Mouse (Mus musculus) ES-Bruce4 (cell line): ENCODE results near the gene Cxcr1. TPM values are rescaled to one million over a fixed set of nuclear protein-coding genes. Genes with fewer than 3 reads are reported as not detected.

Source experiments
- H3K27ac ChIP-seq: 2 replicates; pipeline ENCODE4 v1.5.1; 2012; ENCODE audit warnings: low read length, inconsistent platforms; ENCODE audit not compliant: insufficient read depth
- H3K27me3 ChIP-seq: 2 replicates; pipeline ENCODE4 v1.6.1; 2012; ENCODE audit warnings: mild to moderate bottlenecking, low read length, inconsistent platforms; ENCODE audit not compliant: control insufficient read depth, poor library complexity, insufficient read depth, severe bottlenecking
- H3K36me3 ChIP-seq: 2 replicates; pipeline ENCODE4 v1.6.1; 2012; ENCODE audit warnings: inconsistent platforms, mild to moderate bottlenecking, low read length, moderate library complexity; ENCODE audit not compliant: control insufficient read depth, poor library complexity, insufficient read depth, severe bottlenecking
- H3K4me1 ChIP-seq: one replicate; pipeline ENCODE4 v1.8.1; 2011; ENCODE audit warnings: low read length; ENCODE audit not compliant: control insufficient read depth, insufficient read depth
- H3K4me3 ChIP-seq: 2 replicates; pipeline ENCODE4 v1.5.1; 2011; ENCODE audit warnings: low read depth, mild to moderate bottlenecking, low read length
- H3K9ac ChIP-seq: 2 replicates; pipeline ENCODE4 v1.6.1; 2012; ENCODE audit warnings: low read depth, mild to moderate bottlenecking, inconsistent platforms; ENCODE audit not compliant: poor library complexity, severe bottlenecking
- H3K9me3 ChIP-seq: replicated peaks from 2 replicates; pipeline ENCODE4 v1.6.1; 2012; ENCODE audit warnings: mild to moderate bottlenecking, low read length, inconsistent platforms; ENCODE audit not compliant: control insufficient read depth, poor library complexity, insufficient read depth, severe bottlenecking
- CTCF ChIP-seq: IDR thresholded peaks from one replicate; pipeline ENCODE4 v1.8.1; 2011; ENCODE audit warnings: low read depth, low read length
- EP300 ChIP-seq: IDR thresholded peaks from 2 replicates; pipeline ENCODE4 v1.6.1; 2011; ENCODE audit warnings: low read depth, low read length; ENCODE audit not compliant: insufficient read depth
- POLR2A ChIP-seq: IDR thresholded peaks from one replicate; pipeline ENCODE4 v1.8.1; 2011; ENCODE audit warnings: low read length; ENCODE audit not compliant: insufficient read depth
- polyA plus RNA-seq: library from polyadenylated mRNA; stranded (reverse); fragments of >200 nt; gene quantifications from 2 replicates; pipeline ENCODE4 v1.2.4, GENCODE M21; 2011; ENCODE audit warnings: low read depth; ENCODE audit not compliant: missing spikeins, insufficient read depth, insufficient read length

Cxcr1 gene
- polyA plus RNA-seq, 1 experiment, result not detected

DNA sequence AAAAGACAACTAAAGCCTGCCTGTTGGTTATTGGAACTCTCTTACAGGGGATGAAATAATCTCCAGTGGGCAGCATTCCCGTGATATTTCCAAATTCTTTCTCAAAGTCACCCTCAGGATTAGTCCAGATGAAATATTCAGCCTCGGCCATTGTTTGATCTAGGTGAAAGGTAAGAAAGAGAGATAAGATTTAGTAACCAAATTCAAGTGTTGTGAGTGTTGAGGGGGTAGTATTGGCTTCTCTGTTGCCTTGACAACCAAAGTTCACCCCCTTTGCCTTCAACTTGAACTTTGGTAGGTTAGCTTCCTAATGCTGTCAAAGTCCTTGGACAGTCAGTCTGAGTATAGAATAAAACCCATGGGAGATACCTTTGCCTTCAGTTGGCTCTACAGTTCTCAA is 1.7 kb downstream of the Cxcr1 start:
- no peak overlapping the region for H3K9ac ChIP-seq
- H3K4me3 ChIP-seq, result no peak overlapping the region
- no peak overlapping the region for H3K27ac ChIP-seq
- no peaks in the 10 kb centered on the region for H3K4me1 ChIP-seq
- no peak for TF ChIP-seq POLR2A
- no peak for TF ChIP-seq CTCF
- no peak for TF ChIP-seq EP300
- H3K9me3 ChIP-seq, result no peaks in the 10 kb centered on the region
- H3K36me3 ChIP-seq, result no peaks in the 10 kb centered on the region
- H3K27me3 ChIP-seq, result no peaks in the 10 kb centered on the region

DNA sequence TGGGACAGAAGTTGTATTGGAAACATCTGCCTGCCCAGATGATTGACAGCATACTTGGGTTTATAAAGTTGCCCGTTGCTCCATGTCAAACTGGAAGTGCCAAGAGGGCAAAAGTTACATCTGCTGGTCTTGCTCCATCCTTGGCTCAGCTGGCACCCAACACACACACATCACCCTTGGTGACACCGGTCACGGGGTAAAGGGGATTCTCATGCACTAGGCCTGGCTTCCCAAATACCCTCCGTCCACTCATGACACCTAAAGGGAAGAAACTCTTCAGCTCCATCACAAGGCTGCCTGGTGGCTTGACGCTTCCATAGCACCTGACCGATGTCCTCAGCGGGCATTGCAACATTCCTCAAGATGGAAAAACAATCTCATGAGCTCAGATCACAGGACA is 4.0 kb downstream of the Cxcr1 start:
- Histone ChIP-seq H3K9ac (no peak overlapping the region), H3K27me3 (no peaks in the 10 kb centered on the region), H3K4me1 (no peaks in the 10 kb centered on the region), H3K4me3 (no peak overlapping the region), H3K36me3 (no peaks in the 10 kb centered on the region), H3K9me3 (no peaks in the 10 kb centered on the region), H3K27ac (no peak overlapping the region)
- TF ChIP-seq EP300 (no peak), POLR2A (no peak), CTCF (no peak)

DNA sequence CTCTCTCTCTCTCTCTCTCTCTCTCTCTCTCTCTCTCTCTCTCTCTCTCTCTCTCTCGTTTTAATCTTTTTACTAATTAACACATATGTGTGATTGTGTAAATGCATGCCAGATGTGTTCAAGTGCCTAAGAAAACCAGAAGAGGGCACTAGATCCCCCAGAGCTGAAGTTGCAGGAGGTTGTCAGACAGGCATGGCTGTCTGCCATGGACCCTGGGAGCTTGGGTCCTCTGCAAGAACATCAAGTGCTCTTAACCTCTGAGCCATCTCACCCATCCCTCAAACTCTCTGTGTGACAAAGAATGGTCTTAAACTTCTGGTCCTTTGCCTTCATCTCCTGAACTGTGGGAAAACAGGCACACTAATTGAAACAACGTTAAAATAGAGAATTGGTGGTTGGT is 11.4 kb downstream of the Cxcr1 start:
- peak; percentile 34 for TF ChIP-seq CTCF
- no peak for TF ChIP-seq POLR2A
- Histone ChIP-seq H3K27me3 (no peaks in the 10 kb centered on the region), H3K27ac (no peak overlapping the region), H3K36me3 (no peaks in the 10 kb centered on the region), H3K9ac (no peak overlapping the region), H3K9me3 (no peaks in the 10 kb centered on the region), H3K4me3 (no peak overlapping the region), H3K4me1 (no peaks in the 10 kb centered on the region)

DNA sequence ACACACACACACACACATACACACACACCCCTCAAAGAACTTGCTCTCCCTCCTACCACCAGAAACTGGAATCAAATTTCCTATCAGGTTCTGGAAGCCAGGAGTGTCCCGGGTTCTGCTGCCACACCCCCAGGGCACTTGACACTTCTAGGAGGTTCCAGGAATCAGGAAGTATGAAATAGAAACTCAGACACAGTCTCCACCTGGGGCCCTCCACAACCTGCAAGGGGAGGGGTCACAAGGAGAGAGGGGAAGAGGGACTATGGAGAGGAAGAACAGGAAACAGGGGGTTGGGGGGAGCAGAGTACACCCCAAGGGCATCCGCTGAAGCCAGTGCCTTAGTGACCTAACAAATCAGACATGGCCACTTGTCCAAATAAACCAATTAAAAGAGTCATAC is 13.0 kb downstream of the Cxcr1 start:
- Histone ChIP-seq H3K4me3 (no peak overlapping the region), H3K27me3 (no peaks in the 10 kb centered on the region), H3K9ac (no peak overlapping the region), H3K9me3 (no peaks in the 10 kb centered on the region), H3K27ac (no peak overlapping the region), H3K36me3 (no peaks in the 10 kb centered on the region), H3K4me1 (peaks cover 2% of the 10 kb centered on the region)
- TF ChIP-seq POLR2A (no peak), EP300 (no peak), CTCF (no peak)

DNA sequence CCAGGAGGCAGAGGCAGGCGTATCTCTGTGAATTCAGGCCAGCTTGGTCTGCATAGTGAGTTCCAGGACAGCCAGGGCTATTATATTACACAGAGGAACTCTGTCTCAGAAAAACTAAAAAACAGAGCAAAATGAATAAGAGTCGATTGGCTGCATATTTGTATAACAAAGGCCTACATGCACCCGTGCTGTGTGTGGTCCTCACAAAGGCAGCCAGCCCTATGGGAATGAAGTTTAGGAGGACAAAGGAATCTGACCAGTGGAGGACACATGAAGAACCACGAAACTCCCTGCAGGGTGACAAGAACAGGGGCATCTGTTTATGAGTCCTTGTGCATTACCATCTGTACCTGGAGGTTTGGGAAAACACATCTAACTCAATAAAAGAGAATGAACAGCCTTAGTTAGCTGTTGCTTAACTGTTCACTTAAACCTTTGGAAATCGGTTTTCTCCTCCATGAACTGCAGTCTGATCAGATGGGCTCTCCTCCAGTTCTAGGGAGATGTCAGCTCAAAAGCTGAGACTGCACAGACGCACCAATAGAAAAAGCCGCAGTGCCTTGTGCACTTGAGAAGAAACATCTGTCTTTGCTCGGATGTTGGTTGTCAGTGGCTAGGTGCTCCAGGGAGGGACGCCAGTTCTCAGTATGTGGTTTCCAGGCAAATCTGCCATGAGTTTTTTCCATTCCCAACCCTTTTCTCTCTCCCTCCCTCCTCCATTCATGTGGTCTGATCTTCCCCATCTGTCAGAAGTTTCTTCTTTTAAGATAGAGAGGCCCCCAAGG is 14.6 kb downstream of the Cxcr1 start:
- no peaks in the 10 kb centered on the region for H3K27me3 ChIP-seq
- H3K9me3 ChIP-seq, result no peaks in the 10 kb centered on the region
- TF ChIP-seq EP300, result no peak
- TF ChIP-seq CTCF, result no peak
- no peak for TF ChIP-seq POLR2A
- no peak overlapping the region for H3K27ac ChIP-seq
- H3K36me3 ChIP-seq, result no peaks in the 10 kb centered on the region
- H3K4me3 ChIP-seq, result no peak overlapping the region
- no peak overlapping the region for H3K9ac ChIP-seq
- peaks cover 2% of the 10 kb centered on the region for H3K4me1 ChIP-seq

DNA sequence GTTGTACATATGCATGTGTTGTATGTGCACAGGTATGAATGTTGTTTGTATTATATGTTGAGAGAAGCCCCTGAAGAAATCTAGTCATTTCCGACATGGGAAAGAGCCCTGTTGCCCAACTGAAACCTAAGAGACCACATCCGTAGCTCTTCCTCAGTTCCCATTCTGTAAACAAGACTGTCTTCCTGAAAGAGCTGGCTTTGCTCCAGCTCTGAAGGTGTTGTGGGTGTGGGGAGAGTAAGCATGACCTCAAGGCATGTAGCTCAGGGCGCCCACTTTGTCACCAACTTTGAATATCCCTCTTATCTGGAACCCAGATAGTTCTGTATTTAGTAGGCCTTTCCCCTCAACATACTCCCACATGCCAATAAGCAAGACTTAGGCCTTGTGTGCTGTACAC is 15.8 kb downstream of the Cxcr1 start:
- H3K9ac ChIP-seq, result no peak overlapping the region
- H3K4me3 ChIP-seq, result no peak overlapping the region
- H3K27ac ChIP-seq, result no peak overlapping the region
- no peaks in the 10 kb centered on the region for H3K36me3 ChIP-seq
- H3K9me3 ChIP-seq, result no peaks in the 10 kb centered on the region
- H3K27me3 ChIP-seq, result no peaks in the 10 kb centered on the region
- TF ChIP-seq POLR2A (no peak), EP300 (no peak), CTCF (no peak)
- peaks cover 2% of the 10 kb centered on the region for H3K4me1 ChIP-seq
